Mouse (Mus musculus): ENCODE measurements around the gene Tshz2. TPM values are rescaled to one million over a fixed set of nuclear protein-coding genes. Genes with fewer than 3 reads are reported as not detected.

Gene Tshz2
- polyA plus RNA-seq, 1 experiment from 2014 or later = 2.3 TPM

GRCm38 (mm10) chr2:169634619-169635382, 2.0 kb downstream of the Tshz2 start:
- DNase-seq (ENCODE audit: low spot score) (no peak), ATAC-seq (replicated peaks; ENCODE audit: insufficient number of reproducible peaks, low FRiP score, low TSS enrichment, low read depth) (no peak)
- Histone ChIP-seq H3K4me2 (ENCODE audit: low read depth, low read length) (peak overlapping the region; percentile 95), H3K9ac (replicated peaks; ENCODE audit: low read length) (no peak overlapping the region), H3K36me3 (replicated peaks; ENCODE audit: control insufficient read depth, insufficient read depth, low read depth, low read length) (no peaks in the 10 kb centered on the region), H3K4me1 (ENCODE audit: control insufficient read depth, insufficient read depth, low read length) (no peaks in the 10 kb centered on the region), H3K27ac (replicated peaks; ENCODE audit: low read depth, low read length) (no peak overlapping the region), H3K27me3 (ENCODE audit: control insufficient read depth, insufficient read depth, low read length) (no peaks in the 10 kb centered on the region), H3K9me3 (replicated peaks; ENCODE audit: control insufficient read depth, low read length) (no peaks in the 10 kb centered on the region), H3K4me3 (ENCODE audit: low read depth, low read length) (peak overlapping the region; percentile 67)
- whole genome bisulfite sequencing = 65% methylated on average over 17 of the region's 17 CpGs

GRCm38 (mm10) chr2:169635428-169635827, 2.6 kb downstream of the Tshz2 start:
- no peak for ATAC-seq (replicated peaks; ENCODE audit: insufficient number of reproducible peaks, low FRiP score, low TSS enrichment, low read depth)
- 46% methylated on average over 7 of the region's 7 CpGs for WGBS
- Histone ChIP-seq H3K4me1 (ENCODE audit: control insufficient read depth, insufficient read depth, low read length) (no peaks in the 10 kb centered on the region), H3K4me2 (ENCODE audit: low read depth, low read length) (peak overlapping the region; percentile 13; the same call in 1 of the 2 replicates), H3K4me3 (ENCODE audit: low read depth, low read length) (no peak overlapping the region), H3K9me3 (replicated peaks; ENCODE audit: control insufficient read depth, low read length) (no peaks in the 10 kb centered on the region), H3K9ac (replicated peaks; ENCODE audit: low read length) (no peak overlapping the region), H3K36me3 (replicated peaks; ENCODE audit: control insufficient read depth, insufficient read depth, low read depth, low read length) (no peaks in the 10 kb centered on the region), H3K27ac (replicated peaks; ENCODE audit: low read depth, low read length) (no peak overlapping the region), H3K27me3 (ENCODE audit: control insufficient read depth, insufficient read depth, low read length) (no peaks in the 10 kb centered on the region)
- DNase-seq (ENCODE audit: low spot score) = no peak

DNA sequence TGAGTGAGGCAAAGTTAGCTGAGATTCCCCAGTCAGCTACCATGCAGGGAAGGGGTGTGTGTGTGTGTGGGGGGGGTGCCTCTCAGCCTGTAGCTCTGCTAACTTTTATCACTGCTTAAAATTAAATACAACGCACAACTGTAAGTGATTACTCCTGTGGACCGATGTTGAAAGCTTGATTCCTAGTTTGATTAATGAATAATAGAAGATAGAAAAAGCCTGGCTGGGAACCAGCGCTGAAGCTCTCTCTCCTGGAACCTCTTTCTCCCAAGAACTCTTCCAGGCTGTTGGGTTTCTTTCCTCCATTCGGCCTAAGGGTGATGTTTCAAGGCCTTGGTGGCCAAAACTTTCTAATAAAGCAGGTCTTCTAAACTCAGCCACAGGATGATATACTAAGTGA, 3.6 kb downstream of the Tshz2 start:
- Histone ChIP-seq H3K9me3 (replicated peaks; ENCODE audit: control insufficient read depth, low read length) (no peaks in the 10 kb centered on the region), H3K27me3 (ENCODE audit: control insufficient read depth, insufficient read depth, low read length) (no peaks in the 10 kb centered on the region), H3K4me2 (ENCODE audit: low read depth, low read length) (no peak overlapping the region), H3K27ac (replicated peaks; ENCODE audit: low read depth, low read length) (no peak overlapping the region), H3K4me1 (ENCODE audit: control insufficient read depth, insufficient read depth, low read length) (no peaks in the 10 kb centered on the region), H3K36me3 (replicated peaks; ENCODE audit: control insufficient read depth, insufficient read depth, low read depth, low read length) (no peaks in the 10 kb centered on the region), H3K4me3 (ENCODE audit: low read depth, low read length) (no peak overlapping the region), H3K9ac (replicated peaks; ENCODE audit: low read length) (no peak overlapping the region)
- WGBS = 74% methylated on average over 4 of the region's 4 CpGs
- DNase-seq (ENCODE audit: low spot score) (no peak), ATAC-seq (replicated peaks; ENCODE audit: insufficient number of reproducible peaks, low FRiP score, low TSS enrichment, low read depth) (no peak)

DNA sequence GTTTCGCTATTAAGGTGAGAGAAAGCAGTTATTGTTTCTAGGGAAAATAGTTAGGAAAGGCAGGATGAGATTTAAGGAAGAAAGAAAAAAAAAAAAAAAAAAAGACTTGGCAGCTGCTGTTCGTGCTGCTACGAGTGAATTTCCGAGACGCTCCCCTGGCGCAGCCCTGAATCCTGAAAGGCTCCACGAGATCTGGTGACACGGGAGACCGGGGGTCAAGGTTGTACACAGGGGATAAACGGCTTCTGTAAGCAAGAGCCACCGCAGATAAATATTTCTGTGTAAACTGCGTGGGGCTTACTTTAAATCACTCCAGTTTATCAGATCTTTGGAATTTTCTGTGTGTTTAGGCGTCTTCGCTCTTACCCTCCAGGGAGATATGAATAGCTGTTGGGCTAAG, 8.7 kb downstream of the Tshz2 start:
- 49% methylated on average over 14 of the region's 14 CpGs for WGBS
- H3K4me1 ChIP-seq (ENCODE audit: control insufficient read depth, insufficient read depth, low read length) = no peaks in the 10 kb centered on the region
- no peak overlapping the region for H3K27ac ChIP-seq (replicated peaks; ENCODE audit: low read depth, low read length)
- no peak overlapping the region for H3K4me3 ChIP-seq (ENCODE audit: low read depth, low read length)
- H3K36me3 ChIP-seq (replicated peaks; ENCODE audit: control insufficient read depth, insufficient read depth, low read depth, low read length) = no peaks in the 10 kb centered on the region
- no peak for ATAC-seq (replicated peaks; ENCODE audit: insufficient number of reproducible peaks, low FRiP score, low TSS enrichment, low read depth)
- DNase-seq (ENCODE audit: low spot score) = peak; percentile 31
- H3K4me2 ChIP-seq (ENCODE audit: low read depth, low read length) = no peak overlapping the region
- H3K9me3 ChIP-seq (replicated peaks; ENCODE audit: control insufficient read depth, low read length) = no peaks in the 10 kb centered on the region
- no peaks in the 10 kb centered on the region for H3K27me3 ChIP-seq (ENCODE audit: control insufficient read depth, insufficient read depth, low read length)
- no peak overlapping the region for H3K9ac ChIP-seq (replicated peaks; ENCODE audit: low read length)

DNA sequence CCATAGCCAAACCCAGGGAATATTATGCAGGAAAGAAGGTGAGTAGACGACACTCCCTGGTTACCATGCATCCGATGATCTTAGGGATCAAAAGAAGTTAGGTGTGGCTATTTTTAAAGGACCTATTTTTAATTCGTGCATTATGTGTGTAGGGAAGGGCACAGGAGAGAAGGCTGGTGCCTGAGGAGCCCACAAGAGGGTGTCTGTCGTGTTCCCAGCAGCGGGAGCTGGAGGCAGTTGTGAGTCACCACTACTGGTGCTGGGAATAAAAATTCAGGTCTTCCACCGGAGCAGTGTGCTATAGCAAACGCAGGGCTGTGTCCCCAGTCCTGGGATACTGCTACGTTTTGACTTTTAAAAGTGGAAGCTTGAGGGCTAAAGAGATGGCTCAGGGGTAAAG, 9.6 kb downstream of the Tshz2 start:
- ATAC-seq (replicated peaks; ENCODE audit: insufficient number of reproducible peaks, low FRiP score, low TSS enrichment, low read depth) = no peak
- 83% methylated on average over 8 of the region's 8 CpGs for WGBS

GRCm38 (mm10) chr2:169647091-169647490, 14.3 kb downstream of the Tshz2 start:
- Histone ChIP-seq H3K36me3 (replicated peaks; ENCODE audit: control insufficient read depth, insufficient read depth, low read depth, low read length) (no peaks in the 10 kb centered on the region), H3K9me3 (replicated peaks; ENCODE audit: control insufficient read depth, low read length) (no peaks in the 10 kb centered on the region), H3K9ac (replicated peaks; ENCODE audit: low read length) (no peak overlapping the region), H3K4me3 (ENCODE audit: low read depth, low read length) (no peak overlapping the region), H3K4me2 (ENCODE audit: low read depth, low read length) (no peak overlapping the region), H3K27ac (replicated peaks; ENCODE audit: low read depth, low read length) (no peak overlapping the region), H3K27me3 (ENCODE audit: control insufficient read depth, insufficient read depth, low read length) (no peaks in the 10 kb centered on the region), H3K4me1 (ENCODE audit: control insufficient read depth, insufficient read depth, low read length) (no peaks in the 10 kb centered on the region; the same call in 1 of the 2 replicates)
- WGBS = 88% methylated on average over 7 of the region's 7 CpGs
- DNase-seq (ENCODE audit: low spot score) (no peak), ATAC-seq (replicated peaks; ENCODE audit: insufficient number of reproducible peaks, low FRiP score, low TSS enrichment, low read depth) (no peak)

More for the DNA sequence above, 9.6 kb downstream of the Tshz2 start:
- Histone ChIP-seq H3K27me3 (ENCODE audit: control insufficient read depth, insufficient read depth, low read length) (no peaks in the 10 kb centered on the region), H3K36me3 (replicated peaks; ENCODE audit: control insufficient read depth, insufficient read depth, low read depth, low read length) (no peaks in the 10 kb centered on the region), H3K4me1 (ENCODE audit: control insufficient read depth, insufficient read depth, low read length) (no peaks in the 10 kb centered on the region), H3K27ac (replicated peaks; ENCODE audit: low read depth, low read length) (no peak overlapping the region), H3K9ac (replicated peaks; ENCODE audit: low read length) (no peak overlapping the region), H3K4me3 (ENCODE audit: low read depth, low read length) (no peak overlapping the region), H3K9me3 (replicated peaks; ENCODE audit: control insufficient read depth, low read length) (no peaks in the 10 kb centered on the region), H3K4me2 (ENCODE audit: low read depth, low read length) (no peak overlapping the region)
- no peak for DNase-seq (ENCODE audit: low spot score)

GRCm38 (mm10) chr2:169649262-169649885, 16.6 kb downstream of the Tshz2 start:
- H3K9me3 ChIP-seq (replicated peaks; ENCODE audit: control insufficient read depth, low read length) = no peaks in the 10 kb centered on the region
- no peak overlapping the region for H3K27ac ChIP-seq (replicated peaks; ENCODE audit: low read depth, low read length)
- H3K27me3 ChIP-seq (ENCODE audit: control insufficient read depth, insufficient read depth, low read length) = no peaks in the 10 kb centered on the region
- DNase-seq (ENCODE audit: low spot score) (peak; percentile 41), ATAC-seq (replicated peaks; ENCODE audit: insufficient number of reproducible peaks, low FRiP score, low TSS enrichment, low read depth) (no peak)
- no peaks in the 10 kb centered on the region for H3K36me3 ChIP-seq (replicated peaks; ENCODE audit: control insufficient read depth, insufficient read depth, low read depth, low read length)
- no peak overlapping the region for H3K4me3 ChIP-seq (ENCODE audit: low read depth, low read length)
- H3K4me1 ChIP-seq (ENCODE audit: control insufficient read depth, insufficient read depth, low read length) = no peaks in the 10 kb centered on the region; the same call in 1 of the 2 replicates
- H3K4me2 ChIP-seq (ENCODE audit: low read depth, low read length) = no peak overlapping the region
- WGBS = 55% methylated on average over 7 of the region's 7 CpGs
- H3K9ac ChIP-seq (replicated peaks; ENCODE audit: low read length) = no peak overlapping the region

DNA sequence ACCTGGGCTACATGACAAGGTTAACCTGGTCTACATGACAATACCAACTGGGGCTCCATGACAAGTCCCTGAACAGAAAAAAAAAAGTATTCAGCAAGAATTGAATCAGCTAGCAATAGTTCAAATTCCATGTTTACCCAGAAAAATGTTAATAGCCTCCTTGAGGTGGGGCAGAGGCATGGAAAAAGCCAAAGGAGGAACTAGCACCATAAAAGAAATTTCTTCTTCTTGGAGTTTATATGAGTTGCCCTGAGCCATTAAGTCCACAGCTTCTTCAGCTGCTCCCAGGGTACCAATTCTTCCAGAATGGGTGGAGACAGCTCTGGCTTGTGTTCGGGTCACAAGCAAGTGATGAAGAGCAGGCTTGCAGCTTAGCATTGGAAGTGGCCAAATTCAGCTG, 20.5 kb downstream of the Tshz2 start:
- H3K9me3 ChIP-seq (replicated peaks; ENCODE audit: control insufficient read depth, low read length) = no peaks in the 10 kb centered on the region
- ATAC-seq (replicated peaks; ENCODE audit: insufficient number of reproducible peaks, low FRiP score, low TSS enrichment, low read depth) = no peak
- no peaks in the 10 kb centered on the region for H3K36me3 ChIP-seq (replicated peaks; ENCODE audit: control insufficient read depth, insufficient read depth, low read depth, low read length)
- no peaks in the 10 kb centered on the region for H3K27me3 ChIP-seq (ENCODE audit: control insufficient read depth, insufficient read depth, low read length)
- no peak overlapping the region for H3K4me2 ChIP-seq (ENCODE audit: low read depth, low read length)
- no peak overlapping the region for H3K4me3 ChIP-seq (ENCODE audit: low read depth, low read length)
- no peak overlapping the region for H3K27ac ChIP-seq (replicated peaks; ENCODE audit: low read depth, low read length)
- WGBS = 97% methylated on average over 1 of the region's 1 CpGs
- DNase-seq (ENCODE audit: low spot score) = no peak
- no peaks in the 10 kb centered on the region; the same call in 1 of the 2 replicates for H3K4me1 ChIP-seq (ENCODE audit: control insufficient read depth, insufficient read depth, low read length)
- H3K9ac ChIP-seq (replicated peaks; ENCODE audit: low read length) = no peak overlapping the region
